In the genomic region with DNA sequence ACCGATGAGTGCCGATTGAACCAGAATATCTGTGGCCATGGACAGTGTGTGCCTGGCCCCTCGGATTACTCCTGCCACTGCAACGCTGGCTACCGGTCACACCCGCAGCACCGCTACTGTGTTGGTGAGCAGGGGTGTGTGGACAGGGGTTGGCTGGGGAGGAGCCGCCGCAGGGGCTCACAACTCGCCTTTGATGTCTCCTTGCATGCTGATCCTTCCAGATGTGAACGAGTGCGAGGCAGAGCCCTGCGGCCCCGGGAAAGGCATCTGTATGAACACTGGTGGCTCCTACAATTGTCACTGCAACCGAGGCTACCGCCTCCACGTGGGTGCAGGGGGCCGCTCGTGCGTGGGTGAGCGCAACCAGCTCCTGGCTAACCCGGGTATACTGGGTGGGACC, we compare ENCODE assay signal across 12 mouse cellular contexts. TPM values are rescaled to one million over a fixed set of nuclear protein-coding genes. Genes with fewer than 3 reads are reported as not detected.
A peak's percentile ranks its signal among the peaks of the same experiment; 100 is the strongest.
DNase-seq lines count a peak whose midpoint lies in the region; ATAC-seq and TF ChIP-seq lines count a peak whose summit lies in the region.
"Had no signal": no experiment of that assay in that cellular context is flagged by ENCODE, and none has a peak within 500 bp of the region (broad histone marks: within the 10 kb centered on the region; RNA-seq: fewer than 3 reads in every experiment).

No protein-coding gene starts in this region.

- 0 out of 2 replicates have a peak overlapping the region, but pooled peaks have one; percentile 18 for H3K9ac ChIP-seq in forebrain, embryonic 13.5 days
- no peak overlapping the region for H3K9ac ChIP-seq in forebrain, embryonic 15.5 days (replicated peaks)
- no peak overlapping the region for H3K9ac ChIP-seq in midbrain, postnatal 0 days (replicated peaks; ENCODE audit: low read length, poor library complexity, severe bottlenecking)
- H3K9ac ChIP-seq in limb, embryonic 11.5 days (ENCODE audit: low read length): no peak overlapping the region

- no peaks in the 10 kb centered on the region for H3K36me3 ChIP-seq in forebrain, embryonic 13.5 days (ENCODE audit: poor library complexity, severe bottlenecking)
- no peaks in the 10 kb centered on the region for H3K36me3 ChIP-seq in forebrain, embryonic 15.5 days
- H3K36me3 ChIP-seq in midbrain, embryonic 10.5 days: no peaks in the 10 kb centered on the region
- no peaks in the 10 kb centered on the region for H3K36me3 ChIP-seq in midbrain, postnatal 0 days (ENCODE audit: insufficient read depth, low read length)
- H3K36me3 ChIP-seq in limb, embryonic 11.5 days (ENCODE audit: control insufficient read depth, insufficient read depth, low read length): no peaks in the 10 kb centered on the region

- H3K4me1 ChIP-seq in forebrain, embryonic 13.5 days: peaks cover 24% of the 10 kb centered on the region
- H3K4me1 ChIP-seq in forebrain, embryonic 15.5 days: peaks cover 19% of the 10 kb centered on the region
- H3K4me1 ChIP-seq in midbrain, embryonic 10.5 days: peaks cover 31% of the 10 kb centered on the region
- H3K4me1 ChIP-seq in midbrain, postnatal 0 days (ENCODE audit: insufficient read depth, low read length): 0 out of 2 replicates have a peak, but pooled peaks cover 8% of the 10 kb centered on the region
- peaks cover 15% of the 10 kb centered on the region for H3K4me1 ChIP-seq in limb, embryonic 11.5 days (ENCODE audit: control insufficient read depth, insufficient read depth, low read length)

- peak; percentile 25 for DNase-seq in midbrain, embryonic 10.5 days (ENCODE audit: low spot score)
- no peak for DNase-seq in midbrain, postnatal 0 days (ENCODE audit: low spot score)
- peak; percentile 56 for DNase-seq in limb, embryonic 11.5 days (ENCODE audit: low spot score)
- DNase-seq in urinary bladder, postnatal 10 days (ENCODE audit: low spot score): no peak
- DNase-seq in spleen, postnatal 14 days (ENCODE audit: low spot score in 2 of 2): no peak

- no peak for TF ChIP-seq CTCF in midbrain, postnatal 0 days (IDR thresholded peaks at IDR 0.05)

- H3K4me2 ChIP-seq in forebrain, embryonic 13.5 days: no peak overlapping the region
- H3K4me2 ChIP-seq in forebrain, embryonic 15.5 days (replicated peaks): no peak overlapping the region
- H3K4me2 ChIP-seq in midbrain, postnatal 0 days (ENCODE audit: low read depth, low read length, poor library complexity, severe bottlenecking): no peak overlapping the region
- H3K4me2 ChIP-seq in limb, embryonic 11.5 days (ENCODE audit: low read depth, severe bottlenecking): peak overlapping the region; percentile 26; the same call in 1 of the 2 replicates

- H3K27me3 ChIP-seq in forebrain, embryonic 13.5 days: peaks cover 88% of the 10 kb centered on the region
- peaks cover 27% of the 10 kb centered on the region for H3K27me3 ChIP-seq in forebrain, embryonic 15.5 days
- H3K27me3 ChIP-seq in midbrain, embryonic 10.5 days (ENCODE audit: low read depth, poor library complexity, severe bottlenecking): peaks cover 99% of the 10 kb centered on the region
- peaks cover 25% of the 10 kb centered on the region for H3K27me3 ChIP-seq in midbrain, postnatal 0 days (ENCODE audit: insufficient read depth, low read length)
- H3K27me3 ChIP-seq in limb, embryonic 11.5 days (ENCODE audit: control insufficient read depth, insufficient read depth, low read length): peaks cover 26% of the 10 kb centered on the region

- 13% methylated on average over 22 of the region's 22 CpGs for WGBS in forebrain, embryonic 13.5 days
- 13% methylated on average over 22 of the region's 22 CpGs for WGBS in forebrain, embryonic 15.5 days
- WGBS in midbrain, embryonic 10.5 days: 6% methylated on average over 22 of the region's 22 CpGs
- 12% methylated on average over 22 of the region's 22 CpGs for WGBS in midbrain, postnatal 0 days
- 5% methylated on average over 22 of the region's 22 CpGs for WGBS in limb, embryonic 11.5 days

- no peaks in the 10 kb centered on the region for H3K9me3 ChIP-seq in forebrain, embryonic 13.5 days (replicated peaks)
- H3K9me3 ChIP-seq in forebrain, embryonic 15.5 days: no peaks in the 10 kb centered on the region
- H3K9me3 ChIP-seq in midbrain, embryonic 10.5 days (replicated peaks): no peaks in the 10 kb centered on the region
- H3K9me3 ChIP-seq in midbrain, postnatal 0 days (ENCODE audit: low read length): no peaks in the 10 kb centered on the region
- H3K9me3 ChIP-seq in limb, embryonic 11.5 days (ENCODE audit: control insufficient read depth, low read length): no peaks in the 10 kb centered on the region

- no peak overlapping the region for H3K4me3 ChIP-seq in forebrain, embryonic 13.5 days
- H3K4me3 ChIP-seq in forebrain, embryonic 15.5 days: no peak overlapping the region
- H3K4me3 ChIP-seq in midbrain, embryonic 10.5 days: peak overlapping the region; percentile 36; the same call in 1 of the 2 replicates
- no peak overlapping the region for H3K4me3 ChIP-seq in midbrain, postnatal 0 days (ENCODE audit: low read depth, low read length)
- H3K4me3 ChIP-seq in limb, embryonic 11.5 days (ENCODE audit: low read depth, low read length): no peak overlapping the region; the same call in 1 of the 2 replicates

- no peak for ATAC-seq in forebrain, embryonic 13.5 days
- no peak for ATAC-seq in forebrain, embryonic 15.5 days (replicated peaks)
- no peak for ATAC-seq in midbrain, postnatal 0 days (ENCODE audit: low FRiP score)
- no peak for ATAC-seq in limb, embryonic 11.5 days (ENCODE audit: insufficient number of reproducible peaks, low FRiP score, low TSS enrichment, low read depth)
- ATAC-seq: inflammation-experienced regulatory T-cells, adult 6 months had no signal

- H3K27ac ChIP-seq in forebrain, embryonic 13.5 days: no peak overlapping the region
- H3K27ac ChIP-seq in forebrain, embryonic 15.5 days (replicated peaks): no peak overlapping the region
- no peak overlapping the region for H3K27ac ChIP-seq in midbrain, embryonic 10.5 days (replicated peaks)
- H3K27ac ChIP-seq in midbrain, postnatal 0 days (ENCODE audit: low read depth, low read length): no peak overlapping the region
- no peak overlapping the region for H3K27ac ChIP-seq in limb, embryonic 11.5 days (replicated peaks; ENCODE audit: low read depth, low read length)
- H3K27ac ChIP-seq: macrophage had no signal

RNA-seq across cellular contexts. Expression of a gene that starts 10.2 kb away (rescaled TPM):
- 8.3 and 13.1 TPM in 2 replicates for polyA plus RNA-seq in forebrain, embryonic 13.5 days (2015; fragmentation: Nextera tagmentation; extraction: Ambion mirVana)
- 10.6 and 14.3 TPM in 2 replicates for polyA plus RNA-seq in forebrain, embryonic 15.5 days (2015; fragmentation: Nextera tagmentation; extraction: Ambion mirVana)
- 2.9 and 3.1 TPM in 2 replicates for polyA plus RNA-seq in midbrain, embryonic 10.5 days (2016; fragmentation: Nextera tagmentation; extraction: Ambion mirVana)
- 28.8 and 29.3 TPM in 2 replicates for total RNA-seq in midbrain, postnatal 0 days (2014; rRNA removed)
- 9.1 and 12.8 TPM in 2 replicates for polyA plus RNA-seq in midbrain, postnatal 0 days (2015; fragmentation: Nextera tagmentation; extraction: Ambion mirVana)
- 3.0 and 9.7 TPM in 2 replicates for polyA plus RNA-seq in limb, embryonic 11.5 days (2014; fragmentation: Nextera tagmentation; extraction: Ambion mirVana)

RNA-seq across cellular contexts. Expression of a gene that starts 20.3 kb away (rescaled TPM):
- 56.4 and 62.6 TPM in 2 replicates for polyA plus RNA-seq in forebrain, embryonic 13.5 days (2015; fragmentation: Nextera tagmentation; extraction: Ambion mirVana)
- 66.9 and 67.9 TPM in 2 replicates for polyA plus RNA-seq in forebrain, embryonic 15.5 days (2015; fragmentation: Nextera tagmentation; extraction: Ambion mirVana)
- polyA plus RNA-seq in midbrain, embryonic 10.5 days (2016; fragmentation: Nextera tagmentation; extraction: Ambion mirVana): 68.3 and 71.3 TPM in 2 replicates
- 95.2 and 108 TPM in 2 replicates for total RNA-seq in midbrain, postnatal 0 days (2014; rRNA removed)
- polyA plus RNA-seq in midbrain, postnatal 0 days (2015; fragmentation: Nextera tagmentation; extraction: Ambion mirVana): 84.2 and 85.8 TPM in 2 replicates
- 65.8 and 66.6 TPM in 2 replicates for polyA plus RNA-seq in limb, embryonic 11.5 days (2014; fragmentation: Nextera tagmentation; extraction: Ambion mirVana)

RNA-seq across cellular contexts. Expression of a gene that starts 21.5 kb away (rescaled TPM):
- 199 and 204 TPM in 2 replicates for polyA plus RNA-seq in forebrain, embryonic 13.5 days (2015; fragmentation: Nextera tagmentation; extraction: Ambion mirVana)
- 190 and 200 TPM in 2 replicates for polyA plus RNA-seq in forebrain, embryonic 15.5 days (2015; fragmentation: Nextera tagmentation; extraction: Ambion mirVana)
- polyA plus RNA-seq in midbrain, embryonic 10.5 days (2016; fragmentation: Nextera tagmentation; extraction: Ambion mirVana): 141 and 160 TPM in 2 replicates
- total RNA-seq in midbrain, postnatal 0 days (2014; rRNA removed): 161 and 178 TPM in 2 replicates
- polyA plus RNA-seq in midbrain, postnatal 0 days (2015; fragmentation: Nextera tagmentation; extraction: Ambion mirVana): 126 TPM in 2 replicates
- polyA plus RNA-seq in limb, embryonic 11.5 days (2014; fragmentation: Nextera tagmentation; extraction: Ambion mirVana): 147 and 152 TPM in 2 replicates

RNA-seq across cellular contexts. Expression of a gene that starts 24.8 kb away (rescaled TPM):
- polyA plus RNA-seq in forebrain, embryonic 13.5 days (2015; fragmentation: Nextera tagmentation; extraction: Ambion mirVana): 5.3 and 6.7 TPM in 2 replicates
- polyA plus RNA-seq in forebrain, embryonic 15.5 days (2015; fragmentation: Nextera tagmentation; extraction: Ambion mirVana): 11.1 and 13.3 TPM in 2 replicates
- polyA plus RNA-seq in midbrain, embryonic 10.5 days (2016; fragmentation: Nextera tagmentation; extraction: Ambion mirVana): 9.3 and 9.5 TPM in 2 replicates
- total RNA-seq in midbrain, postnatal 0 days (2014; rRNA removed): 25.6 and 26.3 TPM in 2 replicates
- 65.2 and 65.4 TPM in 2 replicates for polyA plus RNA-seq in midbrain, postnatal 0 days (2015; fragmentation: Nextera tagmentation; extraction: Ambion mirVana)
- 5.8 and 6.1 TPM in 2 replicates for polyA plus RNA-seq in limb, embryonic 11.5 days (2014; fragmentation: Nextera tagmentation; extraction: Ambion mirVana)

RNA-seq across cellular contexts. Expression of a gene that starts 46.8 kb away (rescaled TPM):
- polyA plus RNA-seq in forebrain, embryonic 13.5 days (2015; fragmentation: Nextera tagmentation; extraction: Ambion mirVana): 0.31 and 0.32 TPM in 2 replicates
- 0.33 TPM in 1 of 2 replicates, not detected in the other for polyA plus RNA-seq in forebrain, embryonic 15.5 days (2015; fragmentation: Nextera tagmentation; extraction: Ambion mirVana)
- polyA plus RNA-seq in midbrain, embryonic 10.5 days (2016; fragmentation: Nextera tagmentation; extraction: Ambion mirVana): 0.20 TPM in 1 of 2 replicates, not detected in the other
- total RNA-seq in midbrain, postnatal 0 days (2014; rRNA removed): not detected in 2 replicates
- 0.47 and 0.49 TPM in 2 replicates for polyA plus RNA-seq in midbrain, postnatal 0 days (2015; fragmentation: Nextera tagmentation; extraction: Ambion mirVana)
- polyA plus RNA-seq in limb, embryonic 11.5 days (2014; fragmentation: Nextera tagmentation; extraction: Ambion mirVana): not detected in 2 replicates
- total RNA-seq: adrenal gland, postnatal 36 days; granulocyte monocyte progenitor cell, adult 5-6 weeks; layer of hippocampus, postnatal 14 days had no signal
- polyA plus RNA-seq: macrophage had no signal

Comparison
In these comparisons a context has a peak if more than half of its experiments do, and no peak if none do; other contexts are left out.
1. DNase-seq: peak in midbrain, embryonic 10.5 days (single experiment) and limb, embryonic 11.5 days (single experiment); none in midbrain, postnatal 0 days (single experiment), urinary bladder, postnatal 10 days (single experiment) and spleen, postnatal 14 days (0 of 2).